In genomic region chr12:75733331-75734070, GRCm38 (mm10) we compare ENCODE assay signal across 7 mouse cellular contexts. TPM values are rescaled to one million over a fixed set of nuclear protein-coding genes. Genes with fewer than 3 reads are reported as not detected.
DNase-seq lines count a peak whose midpoint lies in the region; ATAC-seq and TF ChIP-seq lines count a peak whose summit lies in the region.

No protein-coding gene starts in this region.

- no peak for TF ChIP-seq CTCF in C2C12 (IDR thresholded peaks at IDR 0.05; ENCODE audit: control insufficient read depth, insufficient read depth, insufficient read length)

- peaks cover 5% of the 10 kb centered on the region for H3K36me3 ChIP-seq in C2C12 (ENCODE audit: control insufficient read depth, insufficient read depth)
- 0 out of 2 replicates have a peak, but pooled peaks cover 4% of the 10 kb centered on the region for H3K36me3 ChIP-seq in forebrain, embryonic 15.5 days
- no peaks in the 10 kb centered on the region for H3K36me3 ChIP-seq in limb, embryonic 11.5 days (ENCODE audit: control insufficient read depth, insufficient read depth, low read length)
- H3K36me3 ChIP-seq in neural tube, embryonic 14.5 days (ENCODE audit: control insufficient read depth, insufficient read depth, low read length): no peaks in the 10 kb centered on the region

- H3K4me1 ChIP-seq in forebrain, embryonic 15.5 days: peaks cover 30% of the 10 kb centered on the region
- 0 out of 2 replicates have a peak, but pooled peaks cover 4% of the 10 kb centered on the region for H3K4me1 ChIP-seq in limb, embryonic 11.5 days (ENCODE audit: control insufficient read depth, insufficient read depth, low read length)
- peaks cover 6% of the 10 kb centered on the region for H3K4me1 ChIP-seq in neural tube, embryonic 14.5 days (ENCODE audit: control insufficient read depth, insufficient read depth, low read length)

- H3K9ac ChIP-seq in forebrain, embryonic 15.5 days (replicated peaks): no peak overlapping the region
- H3K9ac ChIP-seq in limb, embryonic 11.5 days (ENCODE audit: low read length): no peak overlapping the region
- H3K9ac ChIP-seq in neural tube, embryonic 14.5 days (replicated peaks; ENCODE audit: low read depth, low read length): no peak overlapping the region

- peaks cover 67% of the 10 kb centered on the region for H3K79me2 ChIP-seq in C2C12 (ENCODE audit: control insufficient read depth, insufficient read depth)

- no peak for ATAC-seq in forebrain, embryonic 15.5 days (replicated peaks)
- no peak for ATAC-seq in limb, embryonic 11.5 days (ENCODE audit: insufficient number of reproducible peaks, low FRiP score, low TSS enrichment, low read depth)
- ATAC-seq in neural tube, embryonic 14.5 days (ENCODE audit: low read depth): no peak

- peak overlapping the region; percentile 91 for H3K4me2 ChIP-seq in forebrain, embryonic 15.5 days (replicated peaks)
- peak overlapping the region; percentile 96; the same call in 1 of the 2 replicates for H3K4me2 ChIP-seq in limb, embryonic 11.5 days (ENCODE audit: low read depth, severe bottlenecking)
- peak overlapping the region; percentile 97 for H3K4me2 ChIP-seq in neural tube, embryonic 14.5 days (ENCODE audit: low read depth, low read length)

- WGBS in forebrain, embryonic 15.5 days: 33% methylated on average over 7 of the region's 7 CpGs
- WGBS in limb, embryonic 11.5 days: 52% methylated on average over 7 of the region's 7 CpGs
- 45% methylated on average over 7 of the region's 7 CpGs for WGBS in neural tube, embryonic 14.5 days

- H3K4me3 ChIP-seq in C2C12 (ENCODE audit: insufficient read depth, poor library complexity, severe bottlenecking): peak overlapping the region; percentile 75
- peak overlapping the region; percentile 94 for H3K4me3 ChIP-seq in forebrain, embryonic 15.5 days
- H3K4me3 ChIP-seq in limb, embryonic 11.5 days (ENCODE audit: low read depth, low read length): no peak overlapping the region
- peak overlapping the region; percentile 90 for H3K4me3 ChIP-seq in neural tube, embryonic 14.5 days (ENCODE audit: low read depth, low read length)

- H3K27me3 ChIP-seq in C2C12 (ENCODE audit: control insufficient read depth, insufficient read depth, insufficient read length): no peaks in the 10 kb centered on the region
- H3K27me3 ChIP-seq in forebrain, embryonic 15.5 days: no peaks in the 10 kb centered on the region
- no peaks in the 10 kb centered on the region for H3K27me3 ChIP-seq in limb, embryonic 11.5 days (ENCODE audit: control insufficient read depth, insufficient read depth, low read length)
- peaks cover 8% of the 10 kb centered on the region; the same call in 1 of the 2 replicates for H3K27me3 ChIP-seq in neural tube, embryonic 14.5 days (ENCODE audit: control insufficient read depth, insufficient read depth, low read length)

- H3K79me3 ChIP-seq in C2C12 (ENCODE audit: low read depth): peaks cover 58% of the 10 kb centered on the region

- peak overlapping the region; percentile 39 for H3ac ChIP-seq in C2C12 (ENCODE audit: control insufficient read depth, insufficient read length, low read depth)

- H3K27ac ChIP-seq in forebrain, embryonic 15.5 days (replicated peaks): no peak overlapping the region
- H3K27ac ChIP-seq in limb, embryonic 11.5 days (replicated peaks; ENCODE audit: low read depth, low read length): no peak overlapping the region
- H3K27ac ChIP-seq in neural tube, embryonic 14.5 days (ENCODE audit: low read depth, low read length): no peak overlapping the region

- peak; percentile 58 for DNase-seq in 416B (ENCODE audit: low read depth)
- no peak for DNase-seq in limb, embryonic 11.5 days (ENCODE audit: low spot score)
- DNase-seq in embryo, embryonic 11 days: no peak
- no peak for DNase-seq in layer of hippocampus, adult 8-10 months (ENCODE audit: low spot score in 2 of 2)

- no peaks in the 10 kb centered on the region for H3K9me3 ChIP-seq in forebrain, embryonic 15.5 days
- no peaks in the 10 kb centered on the region for H3K9me3 ChIP-seq in limb, embryonic 11.5 days (ENCODE audit: control insufficient read depth, low read length)
- no peaks in the 10 kb centered on the region for H3K9me3 ChIP-seq in neural tube, embryonic 14.5 days (ENCODE audit: control insufficient read depth, low read length)

TF ChIP-seq in C2C12, 6 proteins besides CTCF, POLR2A, EP300 and RAD21:
- TF ChIP-seq CEBPB (IDR thresholded peaks at IDR 0.05; ENCODE audit: low read depth) (peak; percentile 40), USF1 (IDR thresholded peaks at IDR 0.05; ENCODE audit: low read depth) (no peak)

RNA-seq across cellular contexts. Expression of gene Sgpp1, which starts 2.0 kb away (rescaled TPM):
- 9.2 TPM for polyA plus RNA-seq in C2C12 (2012; fragmentation: generic; extraction: Trizol)
- 14.8 and 15.8 TPM in 2 replicates for polyA plus RNA-seq in forebrain, embryonic 15.5 days (2015; fragmentation: Nextera tagmentation; extraction: Ambion mirVana)
- 11.5 and 12.0 TPM in 2 replicates for polyA plus RNA-seq in limb, embryonic 11.5 days (2014; fragmentation: Nextera tagmentation; extraction: Ambion mirVana)
- 14.1 and 15.0 TPM in 2 replicates for polyA plus RNA-seq in neural tube, embryonic 14.5 days (2014; fragmentation: Nextera tagmentation; extraction: Ambion mirVana)
- 10 to 100 TPM; 29.4 to 34.4 (median 32.9) TPM for total RNA-seq in layer of hippocampus, adult 8-10 months (2022)
